Mouse (Mus musculus): ENCODE data around the gene Scai.

DNA sequence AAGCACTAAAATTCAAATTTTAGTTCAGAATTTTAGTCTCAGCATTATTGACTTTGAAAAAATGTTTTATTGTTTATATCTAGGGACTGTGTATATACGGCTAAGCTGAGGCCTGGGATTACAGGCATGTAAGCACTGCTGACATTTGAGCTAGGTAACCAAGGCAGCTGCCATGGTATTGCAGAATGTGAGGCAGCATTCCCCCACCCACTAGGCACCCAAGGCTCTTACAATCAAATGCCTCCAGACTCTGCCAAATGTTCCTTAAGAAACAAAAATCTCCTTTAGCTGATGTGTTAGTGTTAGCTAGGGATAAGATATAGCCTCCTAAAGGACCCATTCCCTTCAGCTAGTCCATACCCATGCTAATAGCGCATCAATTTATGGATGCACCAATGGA, 6.9 kb downstream of the Scai start:
- TF ChIP-seq POLR2A (IDR thresholded peaks at IDR 0.05; ENCODE audit: extremely low read depth, insufficient read depth, low read length) (no peak), CTCF (IDR thresholded peaks at IDR 0.05; ENCODE audit: low read depth, low read length) (no peak)
